Mouse (Mus musculus) lung, adult 2 months (tissue): Measurements from ENCODE around the gene S100a4. TPM values are rescaled to one million over a fixed set of nuclear protein-coding genes. Genes with fewer than 3 reads are reported as not detected.
A peak's percentile ranks its signal among the peaks of the same experiment; 100 is the strongest.

ENCODE experiments used
- DNase-seq: peaks from one replicate; pipeline ENCODE4 v3.0.0; 2022
- H3K4me1 ChIP-seq: fragments of 200-500 bp; 2 replicates; pipeline ENCODE4 v1.6.1; 2011; ENCODE audit warnings: low read length; ENCODE audit not compliant: control insufficient read depth, insufficient read depth
- H3K4me3 ChIP-seq: fragments of 200-500 bp; replicated peaks from 2 replicates; pipeline ENCODE3; 2011; ENCODE audit warnings: low read depth, mild to moderate bottlenecking, control low read depth, low read length; ENCODE audit errors: extremely low read depth
- CTCF ChIP-seq: fragments of 200-500 bp; IDR thresholded peaks from 2 replicates; pipeline ENCODE4 v1.5.1; 2011; ENCODE audit warnings: mild to moderate bottlenecking, low read length, control low read depth; ENCODE audit not compliant: insufficient read depth
- POLR2A ChIP-seq: fragments of 200-500 bp; IDR thresholded peaks from 2 replicates; pipeline ENCODE4 v1.6.1; 2011; ENCODE audit warnings: low read depth, mild to moderate bottlenecking, control low read depth, low read length, borderline replicate concordance; ENCODE audit errors: extremely low read depth
- WGBS: fragments of 180-500 bp; shearing (Covaris S2); methylation state at CpG from one replicate; pipeline ENCODE4 v1.1.7; 2018; 5-methylcytosine and 5-hydroxymethylcytosine counted together
- polyA plus RNA-seq: library from polyadenylated mRNA; depleted of rRNA; stranded (reverse); fragments of >200 nt; gene quantifications from 2 replicates; pipeline ENCODE4 v1.2.3, GENCODE M21; 2012

The S100a4 gene
- polyA plus RNA-seq, 1 experiment = 51.0 TPM

GRCm38 (mm10) chr3:90617586-90617985 is 14.0 kb downstream of the S100a4 start:
- Histone ChIP-seq H3K4me1 (0 out of 2 replicates have a peak, but pooled peaks cover 2% of the 10 kb centered on the region), H3K4me3 (no peak overlapping the region)
- TF ChIP-seq POLR2A (no peak), CTCF (0 out of 2 replicates have a peak, but pooled peaks have one; percentile 3)
- WGBS = 13% methylated on average over 1 of the region's 1 CpGs
- no peak for DNase-seq

DNA sequence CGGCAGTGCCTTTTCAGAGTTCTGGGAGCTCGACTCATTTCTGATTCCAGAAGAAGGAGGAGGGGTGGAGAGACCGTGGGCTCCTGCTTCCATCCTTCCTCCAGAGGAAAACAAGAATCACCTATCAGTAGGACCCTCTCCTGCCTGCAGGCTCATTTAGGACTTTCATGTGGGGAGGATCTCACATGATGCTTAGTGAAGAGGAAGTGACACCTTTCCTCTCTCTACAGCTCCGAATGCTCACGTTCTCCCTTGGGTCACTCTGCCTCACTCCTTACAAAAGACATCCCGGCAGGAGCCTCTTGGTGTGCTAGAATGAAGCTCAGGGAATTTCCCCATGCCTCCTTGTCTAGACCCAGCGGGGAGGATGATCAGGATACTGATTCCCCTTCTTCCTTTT is 18.0 kb downstream of the S100a4 start:
- H3K4me1 ChIP-seq = no peaks in the 10 kb centered on the region; the same call in 1 of the 2 replicates
- H3K4me3 ChIP-seq = no peak overlapping the region
- TF ChIP-seq CTCF (no peak), POLR2A (no peak)
- DNase-seq = no peak
- WGBS = 37% methylated on average over 7 of the region's 7 CpGs

DNA sequence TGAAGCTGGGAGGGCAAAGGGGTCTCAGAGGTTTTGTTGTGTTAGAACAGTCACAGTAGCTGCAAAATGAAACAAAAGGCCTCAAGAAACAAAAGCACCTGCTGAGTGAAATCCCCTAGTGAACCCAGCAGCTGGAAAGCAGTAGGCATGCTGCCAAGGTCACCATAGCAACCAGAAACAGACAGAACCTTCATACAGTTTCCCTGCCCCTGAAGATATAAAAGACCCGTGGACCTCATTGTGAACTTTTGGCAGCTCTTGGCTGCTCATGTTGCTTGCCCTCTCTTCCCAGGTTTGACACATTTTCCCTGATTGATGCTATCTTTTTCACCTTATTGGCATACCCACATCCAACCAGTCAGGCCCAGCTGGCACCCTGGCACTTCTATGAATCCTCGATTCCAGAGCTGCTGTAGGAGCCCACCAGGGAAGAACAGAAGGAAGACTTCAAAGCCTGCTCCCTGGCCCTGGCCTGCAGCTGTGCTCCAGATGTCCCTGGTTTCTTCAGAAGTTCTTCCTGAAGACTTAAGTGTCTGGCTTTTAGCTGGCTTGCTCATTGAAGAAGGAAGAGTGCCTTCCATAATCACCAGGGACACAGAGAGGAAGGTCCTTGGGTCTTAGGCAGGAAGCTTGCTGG is 20.0 kb downstream of the S100a4 start:
- peak; percentile 46 for DNase-seq
- 9% methylated on average over 2 of the region's 2 CpGs for WGBS

GRCm38 (mm10) chr3:90625496-90625895 is 21.9 kb downstream of the S100a4 start:
- WGBS = 73% methylated on average over 5 of the region's 5 CpGs
- TF ChIP-seq POLR2A = no peak
- H3K4me3 ChIP-seq = no peak overlapping the region
- H3K4me1 ChIP-seq = no peaks in the 10 kb centered on the region; the same call in 1 of the 2 replicates
- no peak for DNase-seq

More for the DNA sequence above, 20.0 kb downstream of the S100a4 start:
- TF ChIP-seq POLR2A (no peak), CTCF (no peak)
- Histone ChIP-seq H3K4me3 (no peak overlapping the region), H3K4me1 (no peaks in the 10 kb centered on the region; the same call in 1 of the 2 replicates)

GRCm38 (mm10) chr3:90626266-90627021 is 22.9 kb downstream of the S100a4 start:
- no peaks in the 10 kb centered on the region; the same call in 1 of the 2 replicates for H3K4me1 ChIP-seq
- 45% methylated on average over 9 of the region's 9 CpGs for WGBS
- no peak for DNase-seq
- TF ChIP-seq CTCF (no peak), POLR2A (no peak)
- no peak overlapping the region for H3K4me3 ChIP-seq

GRCm38 (mm10) chr3:90627366-90627765 is 23.8 kb downstream of the S100a4 start:
- TF ChIP-seq CTCF (no peak), POLR2A (no peak)
- Histone ChIP-seq H3K4me3 (no peak overlapping the region), H3K4me1 (no peaks in the 10 kb centered on the region; the same call in 1 of the 2 replicates)
- DNase-seq = no peak
- 81% methylated on average over 5 of the region's 5 CpGs for WGBS

GRCm38 (mm10) chr3:90627807-90628206 is 24.2 kb downstream of the S100a4 start:
- DNase-seq = no peak
- WGBS = 56% methylated on average over 4 of the region's 4 CpGs
- TF ChIP-seq CTCF = peak; percentile 51
- TF ChIP-seq POLR2A = no peak
- Histone ChIP-seq H3K4me1 (no peaks in the 10 kb centered on the region; the same call in 1 of the 2 replicates), H3K4me3 (no peak overlapping the region)

DNA sequence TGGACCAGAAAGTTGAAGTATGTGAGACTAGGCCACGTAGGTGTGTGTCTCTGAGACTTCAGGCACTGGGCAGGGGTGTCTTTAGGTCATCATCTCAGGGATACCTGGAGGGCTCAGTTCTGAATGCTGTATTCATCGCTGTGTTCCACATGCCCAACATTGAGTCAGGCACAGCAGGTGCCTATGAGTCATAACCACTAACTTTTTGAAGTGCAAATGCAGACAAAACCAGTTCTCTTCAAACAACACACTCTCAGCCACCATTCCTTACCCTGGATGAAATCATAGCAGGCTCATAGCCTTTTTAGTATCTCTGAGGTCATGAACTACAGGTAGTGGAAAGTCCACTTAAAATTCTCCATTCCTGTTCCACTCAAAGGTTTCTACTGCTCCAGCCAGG is 25.7 kb downstream of the S100a4 start:
- H3K4me1 ChIP-seq = no peaks in the 10 kb centered on the region; the same call in 1 of the 2 replicates
- H3K4me3 ChIP-seq = no peak overlapping the region
- 68% methylated on average over 2 of the region's 2 CpGs for WGBS
- TF ChIP-seq CTCF (no peak), POLR2A (no peak)
- DNase-seq = no peak

DNA sequence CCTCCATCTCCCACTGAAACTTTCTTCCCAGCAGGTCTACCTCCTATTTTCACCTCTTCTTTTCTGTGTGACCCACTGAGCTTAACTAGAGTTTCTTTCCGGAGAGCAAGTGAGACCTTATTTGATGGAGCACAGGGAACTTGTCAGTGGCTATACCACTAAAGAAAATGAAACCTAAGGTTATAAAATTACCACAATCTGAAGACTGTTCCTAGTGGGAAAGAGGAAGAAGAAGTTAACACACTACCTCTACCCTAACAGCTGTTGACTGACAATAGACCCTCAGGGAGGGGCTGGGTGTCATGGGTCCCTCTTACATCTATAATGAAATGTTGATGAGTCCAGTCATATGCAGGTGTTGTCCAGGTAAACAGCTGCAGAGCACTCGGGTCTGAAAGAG is 28.4 kb downstream of the S100a4 start:
- no peak for DNase-seq
- Histone ChIP-seq H3K4me1 (no peaks in the 10 kb centered on the region), H3K4me3 (no peak overlapping the region)
- TF ChIP-seq POLR2A (no peak), CTCF (no peak)
- 75% methylated on average over 2 of the region's 2 CpGs for WGBS
